Mouse (Mus musculus) myocyte (in vitro differentiated cells): ENCODE data around the gene Faf1. TPM values are rescaled to one million over a fixed set of nuclear protein-coding genes. Genes with fewer than 3 reads are reported as not detected.

ENCODE experiments used
- H3K27me3 ChIP-seq: one replicate; pipeline ENCODE4 v1.6.1; 2011; ENCODE audit not compliant: control insufficient read depth, insufficient read depth, insufficient read length
- H3K36me3 ChIP-seq: one replicate; pipeline ENCODE4 v1.6.1; 2011; ENCODE audit not compliant: control insufficient read depth, insufficient read depth
- H3K4me2 ChIP-seq: one replicate; pipeline ENCODE4 v1.6.1; 2011; ENCODE audit warnings: low read depth, control low read depth
- H3K4me3 ChIP-seq: one replicate; pipeline ENCODE4 v1.5.1; 2011; ENCODE audit warnings: mild to moderate bottlenecking, control low read depth, moderate library complexity
- H3K79me2 ChIP-seq: one replicate; pipeline ENCODE4 v1.6.1; 2011; ENCODE audit not compliant: control insufficient read depth, insufficient read depth
- H3ac ChIP-seq: one replicate; pipeline ENCODE4 v1.6.1; 2011; ENCODE audit not compliant: control insufficient read depth, insufficient read length
- CEBPB ChIP-seq: IDR thresholded peaks from 2 replicates; pipeline ENCODE4 v1.6.1; 2011; ENCODE audit warnings: mild to moderate bottlenecking, moderate library complexity; ENCODE audit not compliant: poor library complexity, insufficient read depth, severe bottlenecking
- E2F4 ChIP-seq: IDR thresholded peaks from one replicate; pipeline ENCODE4 v1.6.1; 2011; ENCODE audit warnings: mild to moderate bottlenecking, control low read depth, moderate library complexity; ENCODE audit not compliant: insufficient read depth
- MAX ChIP-seq: IDR thresholded peaks from one replicate; pipeline ENCODE4 v1.6.1; 2011; ENCODE audit warnings: low read depth, mild to moderate bottlenecking, control low read depth
- MYOD1 ChIP-seq, 3 experiments: IDR thresholded peaks; one replicate each; pipeline ENCODE4 v1.6.1; 2011; ENCODE audit warnings: control low read depth in 2 of 3, low read depth in 2 of 3, mild to moderate bottlenecking in 2 of 3, moderate library complexity in 1 of 3; ENCODE audit not compliant: insufficient read length in 2 of 3, control insufficient read depth in 1 of 3
- MYOG ChIP-seq, 3 experiments: IDR thresholded peaks; one replicate each; pipeline ENCODE4 v1.6.1; 2011; ENCODE audit warnings: control low read depth in 2 of 3, low read depth in 2 of 3, mild to moderate bottlenecking in 2 of 3; ENCODE audit not compliant: insufficient read length in 2 of 3, control insufficient read depth in 1 of 3, insufficient read depth in 1 of 3
- POLR2A ChIP-seq: IDR thresholded peaks from one replicate; pipeline ENCODE4 v1.6.1; 2011; ENCODE audit warnings: low read depth, mild to moderate bottlenecking, control low read depth, moderate library complexity; ENCODE audit not compliant: insufficient read length
- POLR2AphosphoS2 ChIP-seq: IDR thresholded peaks from one replicate; pipeline ENCODE4 v1.6.1; 2011; ENCODE audit warnings: low read depth, control low read depth; ENCODE audit not compliant: insufficient read length
- REST ChIP-seq: IDR thresholded peaks from one replicate; pipeline ENCODE4 v1.6.1; 2011; ENCODE audit warnings: mild to moderate bottlenecking, control low read depth, moderate library complexity; ENCODE audit not compliant: insufficient read depth, insufficient read length
- SRF ChIP-seq: IDR thresholded peaks from one replicate; pipeline ENCODE4 v1.6.1; 2011; ENCODE audit warnings: low read depth; ENCODE audit not compliant: control insufficient read depth, insufficient read length
- TCF12 ChIP-seq: IDR thresholded peaks from one replicate; pipeline ENCODE4 v1.6.1; 2011; ENCODE audit warnings: mild to moderate bottlenecking, control low read depth; ENCODE audit not compliant: poor library complexity, insufficient read depth, severe bottlenecking
- TCF3 ChIP-seq: IDR thresholded peaks from one replicate; pipeline ENCODE4 v1.6.1; 2011; ENCODE audit warnings: low read depth, control low read depth; ENCODE audit not compliant: insufficient read length
- USF1 ChIP-seq: IDR thresholded peaks from one replicate; pipeline ENCODE4 v1.6.1; 2011; ENCODE audit warnings: low read depth, mild to moderate bottlenecking, control low read depth, moderate library complexity
- polyA plus RNA-seq: library from polyadenylated mRNA; unstranded; fragments of >200 nt; fragmentation: generic; extraction: Trizol; gene quantifications from one replicate; pipeline ENCODE4 v1.2.1, GENCODE M21; 2012; ENCODE audit warnings: missing spikeins

The Faf1 gene
- polyA plus RNA-seq, 1 experiment = 30.1 TPM

GRCm38 (mm10) chr4:109719281-109719680, 42.9 kb downstream of the Faf1 start:
- Histone ChIP-seq H3K27me3 (no peaks in the 10 kb centered on the region), H3ac (no peak overlapping the region), H3K4me3 (no peak overlapping the region), H3K79me2 (peaks cover 23% of the 10 kb centered on the region), H3K4me2 (no peak overlapping the region), H3K36me3 (no peaks in the 10 kb centered on the region)
- no peak for TF ChIP-seq MAX
- TF ChIP-seq POLR2A = no peak
- no peak for TF ChIP-seq E2F4
- TF ChIP-seq MYOD1 (IDR thresholded peaks at IDR 0.05; ENCODE audit: control insufficient read depth in 1 of 3, insufficient read length in 2 of 3, low read depth in 2 of 3) = no peak
- no peak for TF ChIP-seq CEBPB
- no peak for TF ChIP-seq USF1
- no peak for TF ChIP-seq MYOG (IDR thresholded peaks at IDR 0.05; ENCODE audit: control insufficient read depth in 1 of 3, insufficient read depth in 1 of 3, insufficient read length in 2 of 3, low read depth in 2 of 3)
- TF ChIP-seq REST = no peak
- no peak for TF ChIP-seq SRF
- no peak for TF ChIP-seq POLR2AphosphoS2
- no peak for TF ChIP-seq TCF12
- TF ChIP-seq TCF3 = no peak

GRCm38 (mm10) chr4:109729281-109729680, 52.9 kb downstream of the Faf1 start:
- Histone ChIP-seq H3K79me2 (no peaks in the 10 kb centered on the region), H3K4me2 (no peak overlapping the region), H3K27me3 (no peaks in the 10 kb centered on the region), H3ac (no peak overlapping the region), H3K36me3 (no peaks in the 10 kb centered on the region), H3K4me3 (no peak overlapping the region)
- TF ChIP-seq SRF (no peak), MYOG (IDR thresholded peaks at IDR 0.05; ENCODE audit: control insufficient read depth in 1 of 3, insufficient read depth in 1 of 3, insufficient read length in 2 of 3, low read depth in 2 of 3) (no peak), CEBPB (no peak), POLR2AphosphoS2 (no peak), USF1 (no peak), MYOD1 (IDR thresholded peaks at IDR 0.05; ENCODE audit: control insufficient read depth in 1 of 3, insufficient read length in 2 of 3, low read depth in 2 of 3) (no peak), REST (no peak), E2F4 (no peak), MAX (no peak), TCF3 (no peak), TCF12 (no peak), POLR2A (no peak)

- peaks cover 10% of the 10 kb centered on the region for H3K36me3 ChIP-seq
- TF ChIP-seq MYOG (IDR thresholded peaks at IDR 0.05; ENCODE audit: control insufficient read depth in 1 of 3, insufficient read depth in 1 of 3, insufficient read length in 2 of 3, low read depth in 2 of 3) (no peak), SRF (no peak), POLR2A (no peak), MYOD1 (IDR thresholded peaks at IDR 0.05; ENCODE audit: control insufficient read depth in 1 of 3, insufficient read length in 2 of 3, low read depth in 2 of 3) (no peak), MAX (no peak), TCF12 (no peak)
- no peak overlapping the region for H3K4me2 ChIP-seq
- H3K79me2 ChIP-seq = no peaks in the 10 kb centered on the region
- no peak overlapping the region for H3ac ChIP-seq
- H3K4me3 ChIP-seq = no peak overlapping the region
- H3K27me3 ChIP-seq = no peaks in the 10 kb centered on the region
Observed at GRCm38 (mm10) chr4:109735754-109736153, 59.4 kb downstream of the Faf1 start.

GRCm38 (mm10) chr4:109743984-109744383, 67.6 kb downstream of the Faf1 start:
- no peaks in the 10 kb centered on the region for H3K79me2 ChIP-seq
- H3K4me3 ChIP-seq = no peak overlapping the region
- no peak overlapping the region for H3K4me2 ChIP-seq
- no peaks in the 10 kb centered on the region for H3K36me3 ChIP-seq
- H3ac ChIP-seq = no peak overlapping the region
- H3K27me3 ChIP-seq = no peaks in the 10 kb centered on the region
- no peak for TF ChIP-seq MYOG (IDR thresholded peaks at IDR 0.05; ENCODE audit: control insufficient read depth in 1 of 3, insufficient read depth in 1 of 3, insufficient read length in 2 of 3, low read depth in 2 of 3)
- no peak for TF ChIP-seq POLR2A
- TF ChIP-seq TCF12 = no peak
- no peak for TF ChIP-seq MYOD1 (IDR thresholded peaks at IDR 0.05; ENCODE audit: control insufficient read depth in 1 of 3, insufficient read length in 2 of 3, low read depth in 2 of 3)
- no peak for TF ChIP-seq MAX
- no peak for TF ChIP-seq POLR2AphosphoS2
- TF ChIP-seq E2F4 = no peak
- TF ChIP-seq REST = no peak
- no peak for TF ChIP-seq SRF
- TF ChIP-seq TCF3 = no peak
- no peak for TF ChIP-seq CEBPB
- TF ChIP-seq USF1 = no peak

- TF ChIP-seq E2F4 (no peak), REST (no peak), TCF12 (no peak), SRF (no peak), POLR2A (no peak), TCF3 (no peak)
- H3K27me3 ChIP-seq = no peaks in the 10 kb centered on the region
- no peak overlapping the region for H3K4me2 ChIP-seq
- H3ac ChIP-seq = no peak overlapping the region
- H3K4me3 ChIP-seq = no peak overlapping the region
- no peaks in the 10 kb centered on the region for H3K79me2 ChIP-seq
- H3K36me3 ChIP-seq = peaks cover 20% of the 10 kb centered on the region
Observed at GRCm38 (mm10) chr4:109759031-109759430, 82.6 kb downstream of the Faf1 start.
